Mouse (Mus musculus) limb, embryonic 14.5 days (tissue): Measurements from ENCODE around the gene Usp29. TPM values are rescaled to one million over a fixed set of nuclear protein-coding genes. Genes with fewer than 3 reads are reported as not detected.
"Not testable (repeated sequence)": the region's sequence is repeated elsewhere in the genome, so short reads cannot be mapped to it uniquely, and the experiment has no call there.

Experiments used
- ATAC-seq: fragments of 200-750 bp; cut with Nextera tagmentation; 2 replicates; pipeline ENCODE4 v1.8.0; 2017; ENCODE audit warnings: low read depth, moderate number of reproducible peaks, moderate TSS enrichment; ENCODE audit not compliant: low FRiP score
- DNase-seq: peaks from one replicate; pipeline ENCODE4 v3.0.0-alpha.2; 2015; ENCODE audit warnings: low spot score
- H3K27ac ChIP-seq: fragments of 300-500 bp; sonication (generic); replicated peaks from 2 replicates; pipeline ENCODE4 v1.5.1; 2014; ENCODE audit warnings: low read depth, mild to moderate bottlenecking, low read length, moderate library complexity, mixed read lengths
- H3K27me3 ChIP-seq: fragments of 300-500 bp; sonication (generic); 2 replicates; pipeline ENCODE4 v1.6.1; 2014; ENCODE audit warnings: low read length, mixed read lengths; ENCODE audit not compliant: control insufficient read depth, insufficient read depth
- H3K36me3 ChIP-seq: fragments of 300-500 bp; sonication (generic); 2 replicates; pipeline ENCODE4 v1.6.1; 2014; ENCODE audit warnings: mild to moderate bottlenecking, low read length, moderate library complexity, mixed read lengths; ENCODE audit not compliant: control insufficient read depth, insufficient read depth
- H3K4me1 ChIP-seq: fragments of 300-500 bp; sonication (generic); 2 replicates; pipeline ENCODE4 v1.6.1; 2014; ENCODE audit warnings: antibody characterized with exemption, low read length, mixed read lengths; ENCODE audit not compliant: control insufficient read depth, insufficient read depth
- H3K4me2 ChIP-seq: fragments of 300-500 bp; sonication (generic); replicated peaks from 2 replicates; pipeline ENCODE4 v1.6.1; 2014; ENCODE audit warnings: low read depth, mild to moderate bottlenecking, low read length, moderate library complexity; ENCODE audit not compliant: severe bottlenecking
- H3K4me3 ChIP-seq: fragments of 300-500 bp; sonication (generic); replicated peaks from 2 replicates; pipeline ENCODE4 v1.5.1; 2014; ENCODE audit warnings: low read length
- H3K9ac ChIP-seq: fragments of 300-500 bp; sonication (generic); 2 replicates; pipeline ENCODE4 v1.6.1; 2014; ENCODE audit warnings: mild to moderate bottlenecking, low read depth, low read length, moderate library complexity; ENCODE audit not compliant: severe bottlenecking
- H3K9me3 ChIP-seq: fragments of 300-500 bp; sonication (generic); 2 replicates; pipeline ENCODE4 v1.6.1; 2016; ENCODE audit warnings: low read length; ENCODE audit not compliant: control insufficient read depth
- POLR2A ChIP-seq: fragments of 200-500 bp; IDR thresholded peaks from 2 replicates; pipeline ENCODE4 v1.8.0; 2012; ENCODE audit warnings: inconsistent platforms, mild to moderate bottlenecking, moderate library complexity, borderline replicate concordance; ENCODE audit not compliant: insufficient read depth, insufficient read length; ENCODE audit errors: extremely low read depth
- WGBS: fragments of 180-500 bp; shearing (Covaris S2); extraction: QIAGEN DNeasy Blood & Tissue Kit; methylation state at CpG from one replicate; pipeline ENCODE4 v1.1.7; 2014; 5-methylcytosine and 5-hydroxymethylcytosine counted together
- polyA plus RNA-seq, 2 experiments: library from polyadenylated mRNA; depleted of rRNA in 1 of 2; stranded (reverse) in 1 of 2; unstranded in 1 of 2; fragments of >200 nt; fragmentation: Nextera tagmentation in 1 of 2; extraction: Ambion mirVana in 1 of 2; gene quantifications; 2 replicates each; pipeline versions ENCODE4 v1.2.1 to v1.2.3; 2012 to 2014

Usp29 gene
- polyA plus RNA-seq, 2 experiments, result 10.7 to 20.7 TPM

- H3K4me2 ChIP-seq, result no peak overlapping the region
- ATAC-seq (no peak), DNase-seq (no peak)
- no peak for TF ChIP-seq POLR2A
- H3K27me3 ChIP-seq, result no peaks in the 10 kb centered on the region
- WGBS, result 81% methylated on average over 3 of the region's 3 CpGs
- H3K27ac ChIP-seq, result no peak overlapping the region
- H3K4me3 ChIP-seq, result no peak overlapping the region
- H3K36me3 ChIP-seq, result no peaks in the 10 kb centered on the region
- no peaks in the 10 kb centered on the region for H3K4me1 ChIP-seq
- no peaks in the 10 kb centered on the region for H3K9me3 ChIP-seq
- H3K9ac ChIP-seq, result no peak overlapping the region
Observed at GRCm38 (mm10) chr7:6868831-6869230, 138.5 kb downstream of the Usp29 start.

DNA sequence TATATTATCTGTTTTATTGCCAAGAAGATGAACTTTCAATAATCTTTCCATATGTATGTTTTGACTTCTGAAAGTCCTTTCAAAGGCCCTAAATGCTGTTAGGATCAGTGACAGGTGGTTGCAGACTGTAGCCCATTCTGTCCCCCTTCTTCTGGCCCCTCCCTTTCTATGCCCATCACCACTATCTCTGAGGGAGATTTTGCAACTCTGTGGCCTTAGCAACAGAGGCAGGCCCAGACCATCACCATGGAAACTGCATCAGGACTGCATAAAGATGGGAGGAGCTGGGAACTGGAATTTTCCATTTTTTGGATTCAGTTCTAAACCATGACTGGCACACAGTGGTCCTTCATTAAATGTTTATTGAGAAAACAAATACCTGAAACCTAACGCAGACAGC, 139.2 kb downstream of the Usp29 start:
- Histone ChIP-seq H3K27me3 (no peaks in the 10 kb centered on the region), H3K27ac (no peak overlapping the region), H3K4me3 (no peak overlapping the region), H3K9me3 (no peaks in the 10 kb centered on the region), H3K36me3 (no peaks in the 10 kb centered on the region), H3K9ac (no peak overlapping the region), H3K4me2 (no peak overlapping the region), H3K4me1 (no peaks in the 10 kb centered on the region)
- no peak for DNase-seq
- 57% methylated on average over 1 of the region's 1 CpGs for WGBS
- no peak for ATAC-seq
- no peak for TF ChIP-seq POLR2A

DNA sequence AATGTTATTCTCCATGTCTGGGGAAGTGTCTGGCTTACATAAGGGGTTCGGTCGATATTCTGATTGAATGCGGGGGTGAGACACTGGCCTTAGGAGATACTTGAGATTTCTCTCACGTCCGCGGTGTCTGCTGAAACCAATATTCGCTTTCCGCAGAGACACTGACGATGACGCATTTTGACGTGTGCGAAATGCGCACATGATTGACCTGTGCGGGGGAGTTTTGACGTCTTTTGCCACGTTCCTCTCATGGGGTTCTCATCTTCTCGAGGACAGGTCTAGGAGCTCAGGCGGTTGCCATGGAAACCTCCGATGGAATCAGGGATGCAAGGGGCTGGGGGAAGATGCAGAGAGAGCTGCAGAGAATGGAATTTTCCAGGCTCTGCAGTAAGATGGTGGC, 144.1 kb downstream of the Usp29 start:
- WGBS, result 75% methylated on average over 19 of the region's 19 CpGs
- no peaks in the 10 kb centered on the region for H3K4me1 ChIP-seq
- no peaks in the 10 kb centered on the region for H3K36me3 ChIP-seq
- no peak for DNase-seq
- H3K27me3 ChIP-seq, result no peaks in the 10 kb centered on the region
- H3K4me2 ChIP-seq, result no peak overlapping the region
- H3K9ac ChIP-seq, result no peak overlapping the region
- no peaks in the 10 kb centered on the region for H3K9me3 ChIP-seq
- no peak for ATAC-seq
- H3K27ac ChIP-seq, result no peak overlapping the region
- H3K4me3 ChIP-seq, result no peak overlapping the region
- TF ChIP-seq POLR2A, result no peak

- Histone ChIP-seq H3K27me3 (no peaks in the 10 kb centered on the region), H3K4me2 (no peak overlapping the region), H3K9ac (no peak overlapping the region), H3K36me3 (no peaks in the 10 kb centered on the region), H3K4me1 (no peaks in the 10 kb centered on the region), H3K4me3 (no peak overlapping the region), H3K9me3 (no peaks in the 10 kb centered on the region), H3K27ac (no peak overlapping the region)
- 59% methylated on average over 1 of the region's 1 CpGs for WGBS
- TF ChIP-seq POLR2A, result no peak
- DNase-seq (no peak), ATAC-seq (no peak)
Observed at GRCm38 (mm10) chr7:6878202-6878601, 147.8 kb downstream of the Usp29 start.

DNA sequence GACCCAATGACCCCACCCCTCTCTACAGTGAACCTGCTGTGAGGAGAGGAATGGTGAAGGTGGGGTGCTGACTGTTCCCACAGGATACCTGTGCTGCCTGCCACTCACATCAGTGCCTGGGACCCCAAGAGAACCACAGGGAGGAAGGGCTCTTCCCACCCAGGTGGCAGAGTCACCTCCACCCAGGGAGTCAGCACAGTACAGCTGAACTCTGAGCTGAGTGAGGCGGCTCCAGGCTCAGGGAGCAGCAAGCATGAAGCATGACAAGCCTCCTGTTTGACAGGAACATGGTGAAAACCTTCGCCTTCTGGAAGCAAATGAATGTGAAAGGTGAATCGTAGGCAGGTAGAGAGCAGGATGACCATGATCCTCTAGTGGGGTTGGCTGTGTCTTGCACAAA, 148.5 kb downstream of the Usp29 start:
- 92% methylated on average over 3 of the region's 3 CpGs for WGBS
- H3K4me2 ChIP-seq, H3K4me1 ChIP-seq, H3K9ac ChIP-seq, H3K27ac ChIP-seq, H3K9me3 ChIP-seq, H3K36me3 ChIP-seq, H3K27me3 ChIP-seq, DNase-seq, H3K4me3 ChIP-seq, ATAC-seq: not testable (repeated sequence)

GRCm38 (mm10) chr7:6879512-6880164, 149.3 kb downstream of the Usp29 start:
- Histone ChIP-seq H3K27me3 (no peaks in the 10 kb centered on the region), H3K4me2 (no peak overlapping the region), H3K27ac (no peak overlapping the region), H3K9ac (no peak overlapping the region), H3K4me1 (no peaks in the 10 kb centered on the region), H3K36me3 (no peaks in the 10 kb centered on the region), H3K9me3 (no peaks in the 10 kb centered on the region), H3K4me3 (no peak overlapping the region)
- ATAC-seq (no peak), DNase-seq (no peak)
- TF ChIP-seq POLR2A, result no peak
- 65% methylated on average over 11 of the region's 11 CpGs for WGBS

DNA sequence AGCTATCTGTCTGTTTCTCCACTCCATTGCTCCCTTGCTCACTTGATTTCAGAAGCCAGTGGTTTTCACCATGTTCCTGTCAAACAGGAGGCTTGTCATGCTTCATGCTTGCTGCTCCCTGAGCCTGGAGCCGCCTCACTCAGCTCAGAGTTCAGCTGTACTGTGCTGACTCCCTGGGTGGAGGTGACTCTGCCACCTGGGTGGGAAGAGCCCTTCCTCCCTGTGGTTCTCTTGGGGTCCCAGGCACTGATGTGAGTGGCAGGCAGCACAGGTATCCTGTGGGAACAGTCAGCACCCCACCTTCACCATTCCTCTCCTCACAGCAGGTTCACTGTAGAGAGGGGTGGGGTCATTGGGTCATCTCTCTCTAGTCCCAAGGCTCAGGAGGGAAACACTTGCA, 150.5 kb downstream of the Usp29 start:
- not testable (repeated sequence) for H3K4me1 ChIP-seq, DNase-seq, H3K9me3 ChIP-seq, H3K27ac ChIP-seq, H3K36me3 ChIP-seq, H3K4me2 ChIP-seq, ATAC-seq, H3K27me3 ChIP-seq, H3K9ac ChIP-seq, H3K4me3 ChIP-seq
- WGBS, result 100% methylated on average over 1 of the region's 1 CpGs
